Mouse (Mus musculus) kidney, adult 2 months (tissue): Measurements from ENCODE around the gene Drap1. TPM values are rescaled to one million over a fixed set of nuclear protein-coding genes. Genes with fewer than 3 reads are reported as not detected.

Experiments used
- DNase-seq: peaks from one replicate; pipeline ENCODE4 v3.0.0; 2021
- H3K27ac ChIP-seq: fragments of 200-500 bp; 2 replicates; pipeline ENCODE4 v1.5.1; 2012; ENCODE audit warnings: low read depth, low read length, control low read depth, inconsistent platforms; ENCODE audit not compliant: insufficient read depth
- H3K27me3 ChIP-seq: fragments of 200-500 bp; replicated peaks from 2 replicates; pipeline ENCODE4 v1.6.1; 2012; ENCODE audit warnings: mild to moderate bottlenecking, moderate library complexity, low read length, inconsistent platforms; ENCODE audit not compliant: control insufficient read depth, insufficient read depth
- H3K36me3 ChIP-seq: fragments of 200-500 bp; 2 replicates; pipeline ENCODE4 v1.6.1; 2012; ENCODE audit warnings: mild to moderate bottlenecking, moderate library complexity, low read length, inconsistent platforms; ENCODE audit not compliant: control insufficient read depth, insufficient read depth
- H3K4me1 ChIP-seq: fragments of 200-500 bp; 2 replicates; pipeline ENCODE4 v1.6.1; 2011; ENCODE audit warnings: low read length; ENCODE audit not compliant: control insufficient read depth, insufficient read depth
- H3K4me3 ChIP-seq: fragments of 200-500 bp; 2 replicates; pipeline ENCODE4 v1.5.1; 2011; ENCODE audit warnings: mild to moderate bottlenecking, low read depth, low read length, control low read depth; ENCODE audit not compliant: insufficient read depth
- CTCF ChIP-seq: fragments of 200-500 bp; conservative IDR thresholded peaks from 2 replicates; pipeline ENCODE4 v1.5.1; 2011; ENCODE audit warnings: low read depth, mild to moderate bottlenecking, control low read depth, low read length, moderate library complexity, mixed read lengths; ENCODE audit not compliant: insufficient read depth, insufficient read length
- POLR2A ChIP-seq: fragments of 200-500 bp; IDR thresholded peaks from one replicate; pipeline ENCODE4 v1.6.1; 2011; ENCODE audit warnings: low read depth, low read length, control low read depth
- WGBS: fragments of 180-500 bp; shearing (Covaris S2); methylation state at CpG from one replicate; pipeline ENCODE4 v1.1.7; 2018; 5-methylcytosine and 5-hydroxymethylcytosine counted together
- polyA plus RNA-seq: library from polyadenylated mRNA; depleted of rRNA; stranded (reverse); fragments of >200 nt; gene quantifications from 2 replicates; pipeline ENCODE4 v1.2.3, GENCODE M21; 2012

Drap1 gene
- polyA plus RNA-seq, 1 experiment, result 150 TPM

DNA sequence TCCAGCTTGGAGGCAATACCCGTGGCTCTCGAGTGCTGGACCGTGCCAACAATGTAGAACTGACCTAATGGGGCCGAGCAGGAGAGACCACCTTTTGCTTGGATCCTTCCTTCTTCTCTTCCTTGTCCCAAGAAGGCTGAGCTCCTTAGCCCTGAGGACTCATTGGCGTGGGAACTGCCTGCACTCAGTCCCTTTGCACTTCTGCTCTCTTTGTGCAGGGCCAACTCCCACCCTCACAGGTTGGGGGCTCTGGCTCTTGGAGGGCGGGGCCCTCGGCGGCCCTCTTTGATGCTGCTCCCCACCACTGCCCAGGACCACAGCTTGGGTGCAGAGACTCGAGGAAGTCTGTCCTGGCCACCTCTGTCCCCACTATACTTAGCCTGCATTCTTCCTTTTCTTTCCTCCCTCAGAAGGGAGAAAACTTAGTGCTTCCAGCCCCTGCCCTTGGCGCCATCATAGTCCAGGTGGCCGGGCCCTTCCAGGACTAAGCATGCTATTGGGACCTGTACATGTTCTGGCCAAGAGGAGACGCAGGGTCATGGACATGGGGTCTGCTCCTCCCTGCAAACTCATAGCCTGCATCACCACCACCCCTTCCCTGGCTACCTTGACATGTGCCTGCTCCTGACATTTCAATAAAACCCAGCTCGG lies 2.0 kb upstream of the Drap1 start:
- WGBS, result 79% methylated on average over 13 of the region's 13 CpGs
- DNase-seq, result no peak
- Histone ChIP-seq H3K4me1 (peaks cover 20% of the 10 kb centered on the region), H3K36me3 (no peaks in the 10 kb centered on the region; the same call in 1 of the 2 replicates), H3K27ac (no peak overlapping the region), H3K27me3 (no peaks in the 10 kb centered on the region), H3K4me3 (no peak overlapping the region)
- no peak for TF ChIP-seq CTCF
- TF ChIP-seq POLR2A, result no peak

DNA sequence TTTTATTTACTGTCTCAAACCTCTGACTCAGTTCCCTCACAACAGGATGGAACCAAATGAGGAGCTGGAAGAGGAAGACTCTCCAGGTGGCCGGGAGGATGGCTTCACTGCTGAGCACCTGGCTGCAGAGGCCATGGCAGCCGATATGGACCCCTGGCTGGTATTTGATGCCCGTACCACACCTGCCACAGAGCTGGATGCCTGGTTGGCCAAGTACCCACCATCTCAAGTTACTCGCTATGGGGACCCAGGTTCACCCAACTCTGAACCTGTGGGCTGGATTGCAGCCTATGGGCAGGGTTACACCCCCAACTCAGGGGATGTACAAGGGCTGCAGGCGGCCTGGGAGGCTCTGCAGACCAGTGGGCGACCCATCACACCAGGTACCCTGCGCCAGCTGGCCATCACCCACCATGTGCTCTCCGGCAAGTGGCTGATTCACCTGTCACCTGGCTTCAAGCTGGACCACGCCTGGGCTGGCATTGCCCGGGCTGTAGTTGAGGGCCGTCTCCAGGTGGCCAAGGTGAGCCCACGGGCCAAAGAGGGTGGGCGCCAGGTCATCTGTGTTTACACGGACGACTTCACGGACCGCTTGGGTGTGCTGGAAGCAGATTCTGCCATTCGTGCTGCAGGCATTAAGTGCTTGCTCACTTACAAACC lies 1.3 kb upstream of the Drap1 start:
- no peaks in the 10 kb centered on the region for H3K27me3 ChIP-seq
- H3K27ac ChIP-seq, result peak overlapping the region; percentile 85
- peak overlapping the region; percentile 89 for H3K4me3 ChIP-seq
- H3K36me3 ChIP-seq, result no peaks in the 10 kb centered on the region; the same call in 1 of the 2 replicates
- 62% methylated on average over 18 of the region's 18 CpGs for WGBS
- peaks cover 20% of the 10 kb centered on the region for H3K4me1 ChIP-seq
- TF ChIP-seq CTCF (no peak), POLR2A (no peak)
- no peak for DNase-seq

DNA sequence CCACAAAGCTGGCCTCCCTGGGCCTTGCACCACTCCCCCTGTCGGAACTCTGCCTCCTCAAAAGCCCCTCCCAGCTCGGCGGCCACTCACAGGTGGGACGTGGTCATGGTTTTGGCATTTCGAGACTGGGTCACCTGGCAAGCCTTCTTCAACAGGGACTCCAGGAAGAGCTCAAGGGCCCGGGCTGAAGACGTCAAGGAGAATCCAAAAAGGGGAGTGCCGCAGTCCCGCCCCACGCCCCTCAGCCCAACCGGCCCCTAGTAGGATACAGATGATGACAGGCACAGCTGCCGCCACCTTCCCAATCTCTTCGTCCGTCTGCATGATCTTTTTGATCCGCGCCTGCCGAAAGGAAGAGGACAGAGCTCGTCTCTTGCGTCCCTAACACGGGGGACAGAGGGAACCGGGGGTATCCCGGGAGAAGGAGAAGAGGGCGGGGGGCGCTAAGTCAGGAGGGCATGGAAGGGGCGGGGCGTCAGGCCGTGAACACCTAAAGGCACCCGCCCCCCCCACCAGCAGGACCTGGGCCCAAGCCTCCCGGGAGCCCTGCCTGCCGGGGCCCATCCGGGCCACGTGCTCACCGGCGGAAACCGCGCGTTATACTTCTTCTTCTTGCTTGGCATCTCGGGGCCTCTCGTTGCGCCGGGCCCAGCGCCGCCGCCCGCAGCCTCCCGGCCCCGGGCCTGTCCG lies 542 bp downstream of the Drap1 start:
- peak; percentile 68 for DNase-seq
- Histone ChIP-seq H3K4me1 (peaks cover 20% of the 10 kb centered on the region), H3K4me3 (peak overlapping the region; percentile 96), H3K36me3 (no peaks in the 10 kb centered on the region; the same call in 1 of the 2 replicates), H3K27me3 (no peaks in the 10 kb centered on the region), H3K27ac (peak overlapping the region; percentile 89)
- TF ChIP-seq POLR2A (no peak), CTCF (0 out of 2 replicates have a peak, but pooled peaks have one; percentile 16)
- 2% methylated on average over 48 of the region's 48 CpGs for WGBS

DNA sequence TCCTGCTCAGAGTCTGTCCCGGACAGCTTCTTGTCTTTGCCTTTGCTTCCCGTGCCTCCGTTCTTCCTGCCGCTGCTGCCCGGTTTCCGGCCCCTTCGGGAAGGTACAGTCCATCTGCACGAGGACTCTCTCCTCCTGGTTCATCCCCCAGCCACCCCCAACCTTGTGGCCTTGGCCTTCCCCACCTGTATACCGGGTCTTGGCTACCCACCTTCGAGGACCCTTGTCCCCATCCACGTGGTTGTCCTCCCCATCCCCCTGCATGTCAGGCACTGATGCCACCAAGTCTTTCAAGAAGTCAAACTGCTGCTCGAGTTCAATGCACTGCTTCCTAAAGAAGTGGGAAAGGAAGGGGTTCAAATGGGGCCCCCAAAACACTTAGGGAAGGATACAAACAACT lies 1.2 kb downstream of the Drap1 start:
- H3K27me3 ChIP-seq, result no peaks in the 10 kb centered on the region
- 50% methylated on average over 12 of the region's 12 CpGs for WGBS
- TF ChIP-seq POLR2A, result no peak
- TF ChIP-seq CTCF, result no peak
- H3K4me3 ChIP-seq, result peak overlapping the region; percentile 96
- no peak for DNase-seq
- H3K27ac ChIP-seq, result no peak overlapping the region
- peaks cover 20% of the 10 kb centered on the region for H3K4me1 ChIP-seq
- no peaks in the 10 kb centered on the region; the same call in 1 of the 2 replicates for H3K36me3 ChIP-seq

DNA sequence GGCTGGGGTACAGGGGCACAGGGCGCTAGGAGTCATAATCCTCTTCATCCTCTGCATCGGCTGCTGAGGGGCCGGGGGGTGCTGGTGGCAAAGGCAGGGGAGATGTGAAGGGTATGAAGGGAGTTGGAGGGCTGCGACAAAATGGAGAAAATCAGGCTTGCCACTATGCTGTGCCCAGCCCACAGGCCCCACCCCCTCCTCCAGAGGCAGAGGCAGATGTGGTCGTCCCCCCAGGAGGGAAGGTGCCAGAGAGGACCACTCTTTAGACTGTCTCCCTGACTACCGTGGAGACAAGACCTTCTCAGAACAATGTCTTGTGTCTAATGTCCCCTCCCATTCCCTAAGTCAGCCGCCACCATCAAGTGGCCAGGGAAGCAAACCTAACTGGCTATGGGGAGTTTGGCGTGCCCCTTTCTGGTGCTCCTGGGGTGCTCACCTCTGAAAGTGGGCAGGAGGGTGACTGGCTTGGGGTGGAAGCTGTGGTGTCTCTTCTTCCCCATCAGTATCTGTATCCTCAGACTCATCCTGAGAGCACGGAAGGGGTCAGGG lies 1.8 kb downstream of the Drap1 start:
- Histone ChIP-seq H3K4me1 (peaks cover 20% of the 10 kb centered on the region), H3K27ac (no peak overlapping the region), H3K4me3 (0 out of 2 replicates have a peak overlapping the region, but pooled peaks have one; percentile 96), H3K27me3 (no peaks in the 10 kb centered on the region), H3K36me3 (no peaks in the 10 kb centered on the region; the same call in 1 of the 2 replicates)
- WGBS, result 80% methylated on average over 9 of the region's 9 CpGs
- DNase-seq, result no peak
- TF ChIP-seq CTCF (no peak), POLR2A (no peak)

DNA sequence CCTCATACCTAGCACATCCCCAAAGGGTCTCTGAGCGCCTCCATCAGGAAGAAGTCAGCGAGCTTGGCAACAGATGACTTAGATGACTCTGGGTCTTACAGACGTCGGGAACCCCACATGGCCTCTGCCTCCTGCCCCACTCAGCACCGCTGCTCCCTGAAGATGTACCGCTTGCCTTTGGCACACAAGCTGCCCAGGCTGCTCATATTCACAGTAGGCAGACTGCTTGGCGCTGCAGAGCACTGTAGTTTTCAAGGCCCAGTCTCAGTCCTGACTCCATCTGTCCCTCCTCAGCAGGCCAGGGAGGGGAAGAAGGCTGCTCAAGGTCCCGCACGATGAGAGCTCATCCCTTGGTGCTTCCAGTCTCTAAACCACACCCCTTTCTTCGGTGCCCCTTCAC lies 2.5 kb downstream of the Drap1 start:
- Histone ChIP-seq H3K4me1 (peaks cover 20% of the 10 kb centered on the region), H3K4me3 (no peak overlapping the region), H3K27me3 (no peaks in the 10 kb centered on the region), H3K27ac (no peak overlapping the region), H3K36me3 (no peaks in the 10 kb centered on the region; the same call in 1 of the 2 replicates)
- WGBS, result 82% methylated on average over 10 of the region's 10 CpGs
- TF ChIP-seq CTCF (no peak), POLR2A (no peak)
- no peak for DNase-seq
